Mouse (Mus musculus): ENCODE results near the gene Smg7.

Smg7 gene

GRCm38 (mm10) chr1:152807619-152808391 is 94.6 kb downstream of the Smg7 start:
- no peak for DNase-seq (ENCODE audit: low spot score)

- DNase-seq (ENCODE audit: low spot score), result no peak
Observed at GRCm38 (mm10) chr1:152804907-152805306, 97.5 kb downstream of the Smg7 start.

- DNase-seq (ENCODE audit: low spot score), result no peak
Observed at GRCm38 (mm10) chr1:152800633-152801176, 101.7 kb downstream of the Smg7 start.

- peak; percentile 62 for DNase-seq (ENCODE audit: low spot score)
Observed at GRCm38 (mm10) chr1:152799897-152800296, 102.5 kb downstream of the Smg7 start, which contains the start of gene Ncf2. Gene Ncf2, plus strand, starts transcription at chr1:152800194.

- no peak for DNase-seq (ENCODE audit: low spot score)
Observed at GRCm38 (mm10) chr1:152798125-152798524, 104.3 kb downstream of the Smg7 start.

GRCm38 (mm10) chr1:152796683-152797263 is 105.7 kb downstream of the Smg7 start:
- no peak for DNase-seq (ENCODE audit: low spot score)

- DNase-seq (ENCODE audit: low spot score), result no peak
Observed at GRCm38 (mm10) chr1:152795688-152796255, 106.7 kb downstream of the Smg7 start.

- DNase-seq (ENCODE audit: low spot score), result peak; percentile 77
Observed at GRCm38 (mm10) chr1:152793495-152794130, 108.8 kb downstream of the Smg7 start.

- DNase-seq (ENCODE audit: low spot score), result peak; percentile 65
Observed at GRCm38 (mm10) chr1:152792736-152793494, 109.5 kb downstream of the Smg7 start.

- peak; percentile 65 for DNase-seq (ENCODE audit: low spot score)
Observed at GRCm38 (mm10) chr1:152791269-152791668, 111.2 kb downstream of the Smg7 start.

GRCm38 (mm10) chr1:152790821-152791220 is 111.6 kb downstream of the Smg7 start:
- peak; percentile 59 for DNase-seq (ENCODE audit: low spot score)

GRCm38 (mm10) chr1:152790254-152790653 is 112.2 kb downstream of the Smg7 start:
- DNase-seq (ENCODE audit: low spot score), result peak; percentile 78

- DNase-seq (ENCODE audit: low spot score), result peak; percentile 68
Observed at GRCm38 (mm10) chr1:152788121-152788660, 114.3 kb downstream of the Smg7 start.

All from embryo, embryonic 10 days (tissue).